Mouse (Mus musculus): ENCODE measurements around the gene Sugt1. TPM values are rescaled to one million over a fixed set of nuclear protein-coding genes. Genes with fewer than 3 reads are reported as not detected.
A peak's percentile ranks its signal among the peaks of the same experiment; 100 is the strongest.

The Sugt1 gene
- polyA plus RNA-seq, 1 experiment from 2014 or later, result 183 TPM

DNA sequence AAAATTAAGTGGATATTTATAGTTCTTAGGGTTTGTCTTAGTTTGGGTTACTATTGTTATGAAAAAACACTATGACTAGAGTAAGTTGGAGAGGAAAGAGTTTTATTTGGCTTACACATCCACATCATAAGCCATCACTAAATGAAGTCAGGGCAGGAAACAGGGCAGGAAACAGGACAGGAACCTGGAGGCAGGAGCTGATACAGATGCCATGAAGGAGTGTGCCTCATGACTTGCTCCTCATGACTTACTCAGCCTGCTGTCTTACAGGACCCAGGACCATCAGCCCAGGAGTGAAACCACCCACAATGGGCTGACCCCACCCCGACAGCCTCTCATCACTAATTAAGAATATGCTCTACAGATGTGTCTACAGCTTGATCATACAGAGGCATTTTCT, 13.1 kb upstream of the Sugt1 start:
- CTCF ChIA-PET, result interaction anchor here (1.7 kb wide), 1 partner anchor 9 kb away, joined by 5 read pairs; no protein-coding TSS in a partner anchor
- POLR2A ChIA-PET, result no interaction called here

DNA sequence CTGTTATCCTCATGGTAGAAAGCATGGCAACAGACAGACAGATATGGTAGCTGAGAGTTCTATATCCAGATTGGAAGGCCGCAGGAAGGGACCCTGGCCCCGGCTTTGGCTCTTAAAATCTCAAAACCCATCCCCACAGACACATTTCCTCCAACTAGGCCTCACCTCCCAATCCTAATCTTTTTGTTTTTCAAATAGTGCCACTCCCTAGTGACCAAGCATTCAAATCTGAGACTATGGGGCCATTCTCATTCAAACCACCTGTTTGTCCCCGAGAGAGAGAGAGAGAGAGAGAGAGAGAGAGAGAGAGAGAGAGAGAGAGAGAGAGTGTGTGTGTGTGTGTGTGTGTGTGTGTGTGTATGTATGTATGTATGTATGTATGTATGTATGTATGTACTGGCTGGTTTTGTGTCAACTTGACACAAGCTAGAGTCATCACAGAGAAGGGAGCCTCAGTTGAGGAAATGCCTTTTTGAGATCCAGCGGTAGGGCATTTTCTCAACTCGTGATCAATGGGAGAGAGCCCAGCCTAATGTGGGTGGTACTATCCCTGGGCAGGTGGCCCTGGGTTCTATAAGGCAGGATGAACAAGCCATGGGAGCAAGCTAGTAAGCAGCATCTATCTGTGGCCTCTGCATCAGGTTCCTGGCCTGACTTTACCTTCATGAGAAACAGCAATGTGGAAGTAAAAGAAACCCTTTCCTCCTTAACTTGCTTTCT, 3.8 kb upstream of the Sugt1 start:
- in situ Hi-C loops (cut with MboI; ENCODE audit: low pct_unique_long_range_greater_than_20kb), result loop anchor here (10.0 kb wide), 1 partner anchor 189 kb away; the partner anchor contains the start of genes Mtrf1 and Naa16
- TF ChIP-seq CTCF (IDR thresholded peaks at IDR 0.05), result no peak
- POLR2A ChIA-PET, result no interaction called here
- no peaks in the 10 kb centered on the region for H3K27me3 ChIP-seq
- no peak for ATAC-seq
- no peak for DNase-seq (ENCODE audit: low read depth, low spot score)
- CTCF ChIA-PET, result no interaction called here

More for the DNA sequence above, 13.1 kb upstream of the Sugt1 start:
- in situ Hi-C loops (cut with MboI; ENCODE audit: low pct_unique_long_range_greater_than_20kb), result no loop called here
- ATAC-seq (no peak), DNase-seq (ENCODE audit: low read depth, low spot score) (no peak)
- no peak for TF ChIP-seq CTCF (IDR thresholded peaks at IDR 0.05)
- no peaks in the 10 kb centered on the region for H3K27me3 ChIP-seq

GRCm38 (mm10) chr14:79586499-79587138, 872 bp upstream of the Sugt1 start:
- ChIA-PET POLR2A (interaction anchor here (0.6 to 1.2 kb wide), 5 partner anchors 9 to 210 kb away, joined by 3 to 7 read pairs (median 3); no protein-coding TSS in a partner anchor), CTCF (interaction anchor here (1.3 to 1.7 kb wide), 5 partner anchors 17 to 197 kb away, joined by 3 to 5 read pairs (median 3); no protein-coding TSS in a partner anchor)
- DNase-seq (ENCODE audit: low read depth, low spot score) (no peak), ATAC-seq (peak; percentile 11)
- no peak for TF ChIP-seq CTCF (IDR thresholded peaks at IDR 0.05)
- H3K27me3 ChIP-seq, result no peaks in the 10 kb centered on the region
- in situ Hi-C loops (cut with MboI; ENCODE audit: low pct_unique_long_range_greater_than_20kb), result loop anchor here (10.0 kb wide), 1 partner anchor 192 kb away; the partner anchor contains the start of genes Mtrf1 and Naa16

DNA sequence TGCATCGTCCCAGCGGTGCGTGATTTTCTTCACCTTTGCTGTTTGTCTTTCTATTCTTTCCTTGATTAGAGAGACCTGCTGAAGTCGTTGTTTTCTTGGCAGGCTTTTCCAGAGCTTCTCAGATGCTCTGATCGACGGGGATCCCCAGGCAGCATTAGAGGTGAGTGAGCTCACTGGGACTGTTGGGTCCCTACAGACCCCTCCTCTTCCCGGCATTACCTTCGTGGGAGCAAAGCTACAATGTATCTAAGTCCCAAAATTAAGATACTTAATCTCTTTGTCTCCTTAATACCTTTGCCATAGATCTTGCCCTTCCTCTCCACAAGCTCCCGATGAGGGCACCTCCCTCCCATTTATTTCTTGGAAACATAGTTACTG, 350 bp downstream of the Sugt1 start:
- CTCF ChIA-PET, result interaction anchor here (1.0 to 1.7 kb wide), 8 partner anchors 12 to 198 kb away, joined by 3 to 5 read pairs (median 3); partner anchors contain the start of gene Elf1

DNA sequence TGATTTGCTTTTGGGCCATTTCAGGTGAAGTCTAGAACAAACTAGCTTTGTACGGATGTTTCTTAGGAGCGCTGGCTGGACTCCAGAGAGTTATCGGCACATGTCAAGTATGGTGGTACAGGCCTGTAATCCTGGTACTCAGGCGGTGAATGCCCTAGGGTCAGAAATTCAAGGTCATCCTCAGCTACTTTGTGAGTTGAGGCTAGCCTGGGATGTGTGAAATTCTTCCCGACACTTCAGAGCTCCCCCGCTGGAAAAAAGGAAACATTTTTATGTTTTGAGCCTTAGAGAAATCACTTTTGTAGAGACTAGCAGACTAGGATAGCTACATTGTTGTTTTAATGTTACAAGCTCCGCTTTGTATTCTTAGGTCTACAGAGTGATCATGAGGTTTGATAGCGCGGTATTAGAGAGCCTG, 1.1 kb downstream of the Sugt1 start:
- ATAC-seq (no peak), DNase-seq (ENCODE audit: low read depth, low spot score) (no peak)
- in situ Hi-C loops (cut with MboI; ENCODE audit: low pct_unique_long_range_greater_than_20kb), result loop anchor here (10.0 kb wide), 1 partner anchor 194 kb away; the partner anchor contains the start of genes Mtrf1 and Naa16
- ChIA-PET CTCF (interaction anchor here (1.0 to 1.7 kb wide), 4 partner anchors 12 to 108 kb away, joined by 3 to 5 read pairs (median 4); partner anchors contain the start of gene Elf1), POLR2A (interaction anchor here (0.5 to 1.0 kb wide), 3 partner anchors 22 to 112 kb away, joined by 3 to 4 read pairs (median 4); no protein-coding TSS in a partner anchor)
- TF ChIP-seq CTCF (IDR thresholded peaks at IDR 0.05), result no peak
- H3K27me3 ChIP-seq, result no peaks in the 10 kb centered on the region

More for the DNA sequence above, 350 bp downstream of the Sugt1 start:
- in situ Hi-C loops (cut with MboI; ENCODE audit: low pct_unique_long_range_greater_than_20kb), result loop anchor here (10.0 kb wide), 1 partner anchor 193 kb away; the partner anchor contains the start of genes Mtrf1 and Naa16
- ATAC-seq (peak; percentile 16), DNase-seq (ENCODE audit: low read depth, low spot score) (no peak)
- no peaks in the 10 kb centered on the region for H3K27me3 ChIP-seq
- TF ChIP-seq CTCF (IDR thresholded peaks at IDR 0.05), result no peak
- POLR2A ChIA-PET, result interaction anchor here (0.6 to 1.2 kb wide), 4 partner anchors 10 to 129 kb away, joined by 3 to 4 read pairs (median 4); no protein-coding TSS in a partner anchor

- no peak for ATAC-seq
- in situ Hi-C loops (cut with MboI; ENCODE audit: low pct_unique_long_range_greater_than_20kb), result loop anchor here (10.0 kb wide), 1 partner anchor 195 kb away; the partner anchor contains the start of genes Mtrf1 and Naa16
- no peaks in the 10 kb centered on the region for H3K27me3 ChIP-seq
- no peak for DNase-seq (ENCODE audit: low read depth, low spot score)
- CTCF ChIA-PET, result interaction anchor here (1.2 kb wide), 1 partner anchor 16 kb away, joined by 3 read pairs; no protein-coding TSS in a partner anchor
- POLR2A ChIA-PET, result no interaction called here
- no peak for TF ChIP-seq CTCF (IDR thresholded peaks at IDR 0.05)
Measured at GRCm38 (mm10) chr14:79589401-79589800, 1.9 kb downstream of the Sugt1 start.

DNA sequence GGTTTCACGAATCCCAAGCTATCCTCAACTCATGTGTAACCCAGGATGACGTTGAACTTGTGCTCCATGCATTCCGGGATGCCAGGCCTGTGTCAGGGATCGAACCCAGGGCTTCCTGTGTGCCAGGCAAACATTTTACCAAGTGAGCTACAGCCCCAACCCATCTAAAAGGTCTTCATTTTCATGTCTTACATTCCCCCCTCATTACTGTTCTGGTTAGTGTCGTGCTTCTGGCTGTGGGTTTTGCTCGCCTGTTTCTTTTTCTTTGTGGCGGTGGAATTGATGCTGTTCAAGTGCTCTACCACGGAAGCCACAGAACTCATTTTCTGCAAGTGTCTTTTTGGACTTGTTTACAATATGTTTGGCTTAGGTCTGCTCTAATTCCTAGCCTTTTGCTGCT, 3.4 kb downstream of the Sugt1 start:
- ATAC-seq (no peak), DNase-seq (ENCODE audit: low read depth, low spot score) (no peak)
- ChIA-PET CTCF (interaction anchor here (1.2 kb wide), 1 partner anchor 15 kb away, joined by 3 read pairs; no protein-coding TSS in a partner anchor), POLR2A (no interaction called here)
- in situ Hi-C loops (cut with MboI; ENCODE audit: low pct_unique_long_range_greater_than_20kb), result no loop called here
- H3K27me3 ChIP-seq, result no peaks in the 10 kb centered on the region
- no peak for TF ChIP-seq CTCF (IDR thresholded peaks at IDR 0.05)

DNA sequence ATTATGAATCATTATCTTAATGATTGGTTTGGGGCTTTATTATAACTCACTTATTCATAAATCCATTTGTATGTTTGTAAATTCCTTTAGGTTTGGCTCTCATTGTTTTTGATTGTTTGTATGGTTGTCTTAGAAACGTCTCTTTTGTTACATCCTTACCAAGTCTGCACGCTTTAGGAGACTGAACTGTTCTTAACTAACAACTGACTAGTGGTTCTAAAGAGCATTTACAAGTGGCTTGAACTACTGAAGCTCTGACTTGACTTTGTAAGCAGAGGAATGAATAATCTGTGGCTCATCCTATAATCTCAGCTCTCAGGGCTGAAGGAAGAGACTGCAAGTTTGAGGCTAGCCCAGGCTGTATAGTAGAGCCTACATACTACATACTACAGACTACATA, 4.1 kb downstream of the Sugt1 start:
- no peak for TF ChIP-seq CTCF (IDR thresholded peaks at IDR 0.05)
- in situ Hi-C loops (cut with MboI; ENCODE audit: low pct_unique_long_range_greater_than_20kb), result no loop called here
- CTCF ChIA-PET, result no interaction called here
- ATAC-seq (no peak), DNase-seq (ENCODE audit: low read depth, low spot score) (no peak)
- POLR2A ChIA-PET, result no interaction called here
- no peaks in the 10 kb centered on the region for H3K27me3 ChIP-seq

DNA sequence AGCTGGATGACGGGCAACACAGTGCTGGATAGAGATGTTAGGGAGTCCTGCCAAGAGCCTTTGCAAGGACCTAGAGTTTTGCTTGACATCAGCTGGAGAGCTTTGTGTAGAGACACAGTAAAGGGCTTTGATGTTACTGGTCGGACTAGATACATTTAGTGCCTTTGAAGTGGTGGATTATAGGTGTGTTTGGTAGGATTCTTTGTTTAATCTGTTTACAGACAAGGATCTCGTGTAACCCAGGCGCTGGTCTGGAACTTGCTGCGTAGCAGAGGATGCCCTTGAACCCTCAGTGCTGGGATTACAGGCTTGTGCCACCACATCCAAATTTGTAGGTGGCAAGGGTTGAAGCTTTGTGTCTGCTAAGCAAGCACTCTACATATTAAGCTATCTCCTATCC, 6.6 kb downstream of the Sugt1 start:
- ChIA-PET CTCF (no interaction called here), POLR2A (interaction anchor here (0.7 kb wide), 1 partner anchor 12 kb away, joined by 3 read pairs; no protein-coding TSS in a partner anchor)
- no peaks in the 10 kb centered on the region for H3K27me3 ChIP-seq
- ATAC-seq (no peak), DNase-seq (ENCODE audit: low read depth, low spot score) (no peak)
- TF ChIP-seq CTCF (IDR thresholded peaks at IDR 0.05), result no peak
- in situ Hi-C loops (cut with MboI; ENCODE audit: low pct_unique_long_range_greater_than_20kb), result no loop called here

GRCm38 (mm10) chr14:79596602-79597001, 9.1 kb downstream of the Sugt1 start:
- no peak for DNase-seq (ENCODE audit: low read depth, low spot score)
- no peaks in the 10 kb centered on the region for H3K27me3 ChIP-seq
- ChIA-PET POLR2A (no interaction called here), CTCF (no interaction called here)
- no peak for ATAC-seq
- TF ChIP-seq CTCF (IDR thresholded peaks at IDR 0.05), result no peak
- in situ Hi-C loops (cut with MboI; ENCODE audit: low pct_unique_long_range_greater_than_20kb), result no loop called here

Measured in Patski (cell line).